Mouse (Mus musculus) intestine, embryonic 14.5 days (tissue): ENCODE measurements around the gene Ttc30a1. TPM values are rescaled to one million over a fixed set of nuclear protein-coding genes. Genes with fewer than 3 reads are reported as not detected.

Experiments
- ATAC-seq: fragments of 200-750 bp; cut with Nextera tagmentation; replicated peaks from 2 replicates; pipeline ENCODE4 v1.8.0; 2017; ENCODE audit warnings: low read depth, moderate number of reproducible peaks, moderate TSS enrichment, moderate library complexity; ENCODE audit not compliant: low FRiP score, low TSS enrichment
- DNase-seq: peaks from one replicate; pipeline ENCODE4 v3.0.0-alpha.2; 2018; ENCODE audit warnings: low spot score
- H3K27ac ChIP-seq: fragments of 300-500 bp; sonication (generic); 2 replicates; pipeline ENCODE4 v1.5.1; 2014; ENCODE audit warnings: low read depth, mild to moderate bottlenecking, control low read depth
- H3K27me3 ChIP-seq: fragments of 300-500 bp; sonication (generic); replicated peaks from 2 replicates; pipeline ENCODE4 v1.6.1; 2014; ENCODE audit warnings: low read length, control low read depth; ENCODE audit not compliant: control insufficient read depth, insufficient read depth
- H3K36me3 ChIP-seq: fragments of 300-500 bp; sonication (generic); 2 replicates; pipeline ENCODE4 v1.6.1; 2014; ENCODE audit warnings: low read length, control low read depth; ENCODE audit not compliant: control insufficient read depth, insufficient read depth
- H3K4me1 ChIP-seq: fragments of 300-500 bp; sonication (generic); replicated peaks from 2 replicates; pipeline ENCODE4 v1.6.1; 2014; ENCODE audit warnings: low read length, control low read depth, mixed read lengths; ENCODE audit not compliant: control insufficient read depth, insufficient read depth
- H3K4me2 ChIP-seq: fragments of 300-500 bp; sonication (generic); 2 replicates; pipeline ENCODE4 v1.6.1; 2014; ENCODE audit warnings: low read length
- H3K4me3 ChIP-seq: fragments of 300-500 bp; sonication (generic); 2 replicates; pipeline ENCODE4 v1.5.1; 2014; ENCODE audit warnings: low read depth, low read length, control low read depth, mixed read lengths
- H3K9ac ChIP-seq: fragments of 300-500 bp; sonication (generic); 2 replicates; pipeline ENCODE4 v1.6.1; 2014; ENCODE audit warnings: mild to moderate bottlenecking, low read length
- H3K9me3 ChIP-seq: fragments of 300-500 bp; sonication (generic); 2 replicates; pipeline ENCODE4 v1.6.1; 2016; ENCODE audit warnings: low read length, control low read depth; ENCODE audit not compliant: control insufficient read depth
- WGBS: fragments of 180-500 bp; shearing (Covaris S2); extraction: QIAGEN DNeasy Blood & Tissue Kit; methylation state at CpG from one replicate; pipeline ENCODE4 v1.1.7; 2014; 5-methylcytosine and 5-hydroxymethylcytosine counted together
- polyA plus RNA-seq: library from polyadenylated mRNA; unstranded; fragments of >200 nt; fragmentation: Nextera tagmentation; extraction: Ambion mirVana; gene quantifications from 2 replicates; pipeline ENCODE4 v1.2.1, GENCODE M21; 2014

Ttc30a1 gene
- polyA plus RNA-seq, 1 experiment from 2014 or later = 6.5 TPM

DNA sequence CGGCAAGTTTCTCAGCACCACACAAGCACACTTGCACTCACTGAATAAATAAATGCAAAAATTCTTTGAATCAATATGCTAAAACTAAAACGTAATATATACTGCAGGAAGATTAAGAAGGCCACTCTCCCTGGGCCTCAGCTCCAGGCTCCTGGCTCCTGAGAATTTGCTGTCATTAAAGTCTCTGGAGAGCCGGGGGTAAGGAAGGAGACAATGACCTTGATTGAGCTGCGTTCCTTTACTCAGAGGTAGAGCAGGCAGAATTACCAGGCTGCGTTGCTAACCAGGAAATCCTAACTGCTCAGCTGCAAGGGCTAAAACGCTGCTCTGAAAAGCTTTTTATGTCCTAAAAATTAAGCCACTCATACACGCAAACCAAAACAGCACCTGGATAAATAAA lies 48.2 kb downstream of the Ttc30a1 start:
- 33% methylated on average over 7 of the region's 7 CpGs for WGBS
- Histone ChIP-seq H3K9me3 (no peaks in the 10 kb centered on the region), H3K27me3 (0 out of 2 replicates have a peak, but pooled peaks cover 3% of the 10 kb centered on the region), H3K27ac (no peak overlapping the region), H3K4me3 (no peak overlapping the region), H3K9ac (no peak overlapping the region), H3K4me1 (no peaks in the 10 kb centered on the region), H3K4me2 (no peak overlapping the region), H3K36me3 (peaks cover 2% of the 10 kb centered on the region; the same call in 1 of the 2 replicates)
- ATAC-seq (no peak), DNase-seq (no peak)

DNA sequence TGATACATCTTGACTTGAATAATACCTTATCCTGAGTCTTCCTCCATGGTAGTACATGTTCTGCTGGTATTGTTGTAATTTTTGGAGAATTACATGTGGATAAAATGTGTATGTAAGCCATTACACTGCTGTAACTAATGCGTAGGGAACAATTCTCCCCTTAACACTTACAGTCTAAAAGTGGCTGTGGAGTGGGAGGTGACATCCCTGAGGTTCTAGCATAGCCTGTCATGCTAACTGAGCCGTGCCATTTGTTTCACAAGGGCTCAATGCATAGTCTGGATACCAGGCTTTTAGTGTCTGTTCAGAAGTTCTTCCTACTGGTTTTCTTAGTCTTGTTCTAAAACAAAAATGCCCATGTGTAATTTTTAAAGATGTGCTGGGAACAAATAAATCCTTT lies 50.8 kb downstream of the Ttc30a1 start:
- H3K27ac ChIP-seq = no peak overlapping the region
- H3K36me3 ChIP-seq = peaks cover 11% of the 10 kb centered on the region; the same call in 1 of the 2 replicates
- ATAC-seq (no peak), DNase-seq (no peak)
- H3K4me1 ChIP-seq = no peaks in the 10 kb centered on the region
- no peak overlapping the region for H3K4me3 ChIP-seq
- WGBS = 94% methylated on average over 2 of the region's 2 CpGs
- 0 out of 2 replicates have a peak, but pooled peaks cover 3% of the 10 kb centered on the region for H3K27me3 ChIP-seq
- no peak overlapping the region for H3K9ac ChIP-seq
- H3K4me2 ChIP-seq = no peak overlapping the region
- H3K9me3 ChIP-seq = no peaks in the 10 kb centered on the region

DNA sequence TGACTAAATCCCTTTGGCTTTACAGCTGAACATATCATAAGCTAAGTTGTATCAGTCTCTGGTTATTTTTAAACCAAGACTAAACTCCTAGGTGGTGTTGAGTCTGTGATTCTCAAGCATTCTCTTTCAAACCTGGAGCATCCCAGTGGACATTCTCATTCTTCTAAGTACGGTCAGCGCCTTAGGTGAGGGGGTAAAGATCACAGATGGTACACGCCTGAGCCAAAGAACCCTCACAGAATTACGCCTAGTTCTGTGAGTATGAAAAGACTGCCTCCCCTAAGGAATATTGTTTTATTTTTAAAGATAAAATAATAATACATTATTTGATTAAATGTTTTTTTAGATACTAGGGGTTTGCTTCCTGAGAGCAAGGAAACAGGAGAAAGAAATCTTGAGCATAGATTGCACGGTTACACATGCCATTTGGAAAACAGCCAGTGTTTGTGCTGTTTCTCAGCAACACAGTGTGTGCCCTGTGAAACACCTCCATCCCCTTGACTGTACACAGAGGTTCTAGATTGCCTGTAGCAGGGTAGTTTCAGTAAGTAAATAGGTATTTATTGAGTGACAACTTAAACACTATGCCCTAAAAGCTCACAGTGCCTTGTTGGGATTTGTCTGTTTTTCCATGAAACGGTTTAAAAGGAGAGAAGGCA lies 51.9 kb downstream of the Ttc30a1 start:
- 97% methylated on average over 6 of the region's 6 CpGs for WGBS
- Histone ChIP-seq H3K9me3 (no peaks in the 10 kb centered on the region), H3K4me1 (no peaks in the 10 kb centered on the region), H3K9ac (no peak overlapping the region), H3K27me3 (0 out of 2 replicates have a peak, but pooled peaks cover 3% of the 10 kb centered on the region), H3K4me3 (no peak overlapping the region), H3K27ac (no peak overlapping the region), H3K4me2 (no peak overlapping the region), H3K36me3 (peaks cover 13% of the 10 kb centered on the region; the same call in 1 of the 2 replicates)
- DNase-seq (no peak), ATAC-seq (no peak)

DNA sequence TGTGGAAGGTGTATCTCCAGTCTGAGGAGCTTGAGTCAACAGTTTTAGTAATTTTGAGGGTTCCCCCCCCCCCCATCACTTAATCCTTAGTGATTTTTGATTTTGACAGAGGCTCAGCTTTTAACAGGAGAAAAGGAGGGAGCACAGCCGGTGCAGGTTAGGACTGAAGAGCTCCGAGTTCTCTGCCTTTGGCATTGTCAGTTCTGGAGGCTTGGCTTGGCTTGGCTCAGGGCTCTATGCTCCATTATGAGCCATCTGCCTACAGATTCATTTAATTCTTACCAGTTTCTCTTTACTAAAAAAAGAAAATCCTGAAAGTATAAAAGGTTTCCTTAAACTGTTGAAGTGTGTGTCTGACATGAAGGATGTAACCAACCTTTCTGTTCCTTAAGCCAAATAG lies 52.6 kb downstream of the Ttc30a1 start:
- Histone ChIP-seq H3K9me3 (no peaks in the 10 kb centered on the region), H3K36me3 (peaks cover 13% of the 10 kb centered on the region; the same call in 1 of the 2 replicates), H3K27ac (no peak overlapping the region), H3K9ac (no peak overlapping the region), H3K4me2 (no peak overlapping the region), H3K4me3 (no peak overlapping the region), H3K27me3 (0 out of 2 replicates have a peak, but pooled peaks cover 6% of the 10 kb centered on the region), H3K4me1 (no peaks in the 10 kb centered on the region)
- ATAC-seq = no peak
- WGBS = 85% methylated on average over 2 of the region's 2 CpGs
- DNase-seq = no peak

Other genes with a start within 250 kb of the Ttc30a1 start
- 35.6 and 38.4 TPM in 2 replicates for gene Agps, start 149.8 kb downstream of the Ttc30a1 start, polyA plus RNA-seq
- gene Ttc30b, start 43.4 kb downstream of the Ttc30a1 start, polyA plus RNA-seq = 8.0 and 9.3 TPM in 2 replicates
- 0.44 and 0.51 TPM in 2 replicates for gene Ttc30a2, start 3.8 kb downstream of the Ttc30a1 start, polyA plus RNA-seq